Mouse (Mus musculus): ENCODE measurements around the gene Filip1l.

DNA sequence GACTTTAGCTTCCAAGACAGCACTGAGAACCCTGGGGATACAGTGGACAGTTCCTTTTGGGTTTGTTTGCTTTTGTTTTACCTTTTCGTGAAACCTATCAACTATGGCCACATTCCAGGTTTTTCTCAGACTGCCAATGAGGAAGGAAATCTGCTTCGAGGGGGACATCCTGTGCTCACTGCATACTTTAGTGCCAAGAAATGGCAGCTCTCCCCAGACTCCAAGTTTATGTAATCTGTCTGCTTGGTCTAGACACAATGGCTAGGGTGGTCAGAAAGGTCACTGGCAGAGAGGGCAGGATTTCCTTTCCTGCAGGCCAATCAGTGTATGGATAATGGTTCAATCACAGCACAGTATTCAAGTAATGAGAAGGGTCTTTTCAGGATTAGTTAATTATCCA is 229.1 kb downstream of the Filip1l start:
- TF ChIP-seq POLR2A (IDR thresholded peaks at IDR 0.05; ENCODE audit: insufficient read depth, low read depth, low read length) (no peak), CTCF (IDR thresholded peaks at IDR 0.05; ENCODE audit: insufficient read depth, low read depth, low read length) (no peak)

Data from olfactory bulb, adult 2 months (tissue).